Mouse (Mus musculus) forebrain, postnatal 0 days (tissue): Measurements from ENCODE around the gene Gm340. TPM values are rescaled to one million over a fixed set of nuclear protein-coding genes. Genes with fewer than 3 reads are reported as not detected.

Source experiments
- ATAC-seq: fragments of 200-750 bp; cut with Nextera tagmentation; 2 replicates; pipeline ENCODE4 v1.8.0; 2017; ENCODE audit warnings: mild to moderate bottlenecking, moderate library complexity
- DNase-seq: peaks from one replicate; pipeline ENCODE4 v3.0.0-alpha.2; 2015
- H3K27ac ChIP-seq: fragments of 300-500 bp; sonication (generic); 2 replicates; pipeline ENCODE4 v1.5.1; 2014; ENCODE audit warnings: low read depth, mild to moderate bottlenecking, antibody characterized with exemption, low read length, moderate library complexity, mixed read lengths
- H3K27me3 ChIP-seq: fragments of 300-500 bp; sonication (generic); 2 replicates; pipeline ENCODE4 v1.6.1; 2014; ENCODE audit warnings: mild to moderate bottlenecking, low read length, mixed read lengths; ENCODE audit not compliant: insufficient read depth
- H3K36me3 ChIP-seq: fragments of 300-500 bp; sonication (generic); 2 replicates; pipeline ENCODE4 v1.6.1; 2014; ENCODE audit warnings: mild to moderate bottlenecking, moderate library complexity; ENCODE audit not compliant: insufficient read depth
- H3K4me1 ChIP-seq: fragments of 300-500 bp; sonication (generic); 2 replicates; pipeline ENCODE4 v1.6.1; 2014; ENCODE audit warnings: antibody characterized with exemption; ENCODE audit not compliant: insufficient read depth
- H3K4me2 ChIP-seq: fragments of 300-500 bp; sonication (generic); 2 replicates; pipeline ENCODE4 v1.6.1; 2014; ENCODE audit warnings: low read depth, mild to moderate bottlenecking, moderate library complexity
- H3K4me3 ChIP-seq: fragments of 300-500 bp; sonication (generic); 2 replicates; pipeline ENCODE4 v1.5.1; 2014; ENCODE audit warnings: low read depth, low read length, mixed read lengths
- H3K9ac ChIP-seq: fragments of 300-500 bp; sonication (generic); 2 replicates; pipeline ENCODE4 v1.6.1; 2014; ENCODE audit warnings: mild to moderate bottlenecking
- H3K9me3 ChIP-seq: fragments of 300-500 bp; sonication (generic); 2 replicates; pipeline ENCODE4 v1.6.1; 2016; ENCODE audit warnings: low read length
- CTCF ChIP-seq: sonication (generic); IDR thresholded peaks from 2 replicates; pipeline ENCODE4 v1.5.1; 2016; ENCODE audit warnings: antibody characterized with exemption, control low read depth, low read depth
- WGBS: fragments of 180-500 bp; shearing (Covaris S2); extraction: QIAGEN DNeasy Blood & Tissue Kit; methylation state at CpG from one replicate; pipeline ENCODE4 v1.1.7; 2014; 5-methylcytosine and 5-hydroxymethylcytosine counted together
- polyA plus RNA-seq: library from polyadenylated mRNA; unstranded; fragments of >200 nt; fragmentation: Nextera tagmentation; extraction: Ambion mirVana; gene quantifications from 2 replicates; pipeline ENCODE4 v1.2.1, GENCODE M21; 2015
- total RNA-seq: library from RNA; depleted of rRNA; stranded (reverse); fragments of >200 nt; gene quantifications from 2 replicates; pipeline ENCODE4 v1.2.3, GENCODE M21; 2014; rRNA removed

The Gm340 gene
- total RNA-seq (6.8 and 7.6 TPM in 2 replicates), polyA plus RNA-seq (1.2 and 1.7 TPM in 2 replicates)

- H3K36me3 ChIP-seq, result peaks cover 41% of the 10 kb centered on the region
- no peak within 1 kb of the TSS for H3K9ac ChIP-seq
- H3K27ac ChIP-seq, result no peak within 1 kb of the TSS
- no peaks in the 10 kb centered on the region for H3K27me3 ChIP-seq
- WGBS, result 94% methylated on average over 23 of the region's 23 CpGs
- no peaks in the 10 kb centered on the region for H3K9me3 ChIP-seq
- TF ChIP-seq CTCF, result no peak
- DNase-seq, result no peak
- no peak for ATAC-seq
- no peak within 1 kb of the TSS for H3K4me3 ChIP-seq
- no peak within 1 kb of the TSS for H3K4me2 ChIP-seq
- no peaks in the 10 kb centered on the region for H3K4me1 ChIP-seq
These were observed at the start of gene Gm340 for GRCm38 (mm10) chr19:41581706-41582420. Gene Gm340, plus strand, starts transcription at chr19:41582370.

- Histone ChIP-seq H3K9ac (no peak overlapping the region), H3K4me3 (no peak overlapping the region), H3K36me3 (no peaks in the 10 kb centered on the region), H3K4me1 (no peaks in the 10 kb centered on the region), H3K9me3 (no peaks in the 10 kb centered on the region), H3K27me3 (no peaks in the 10 kb centered on the region), H3K27ac (no peak overlapping the region), H3K4me2 (no peak overlapping the region)
- WGBS, result 94% methylated on average over 3 of the region's 3 CpGs
- ATAC-seq, result no peak
- no peak for DNase-seq
- no peak for TF ChIP-seq CTCF
These were observed 48.1 kb upstream of the Gm340 start for GRCm38 (mm10) chr19:41534021-41534420.

GRCm38 (mm10) chr19:41556981-41557380 is 25.2 kb upstream of the Gm340 start:
- no peaks in the 10 kb centered on the region for H3K27me3 ChIP-seq
- peaks cover 33% of the 10 kb centered on the region for H3K36me3 ChIP-seq
- H3K4me3 ChIP-seq, result no peak overlapping the region
- no peaks in the 10 kb centered on the region for H3K9me3 ChIP-seq
- H3K4me1 ChIP-seq, result no peaks in the 10 kb centered on the region
- DNase-seq (no peak), ATAC-seq (no peak)
- 86% methylated on average over 4 of the region's 4 CpGs for WGBS
- no peak overlapping the region for H3K27ac ChIP-seq
- no peak overlapping the region for H3K4me2 ChIP-seq
- no peak overlapping the region for H3K9ac ChIP-seq
- TF ChIP-seq CTCF, result no peak

GRCm38 (mm10) chr19:41557491-41557890 is 24.7 kb upstream of the Gm340 start:
- WGBS, result 75% methylated on average over 4 of the region's 4 CpGs

GRCm38 (mm10) chr19:41558891-41559486 is 23.2 kb upstream of the Gm340 start:
- WGBS, result 81% methylated on average over 9 of the region's 9 CpGs
- Histone ChIP-seq H3K9ac (no peak overlapping the region), H3K27me3 (no peaks in the 10 kb centered on the region), H3K4me3 (no peak overlapping the region), H3K9me3 (no peaks in the 10 kb centered on the region), H3K4me1 (no peaks in the 10 kb centered on the region), H3K36me3 (peaks cover 33% of the 10 kb centered on the region), H3K27ac (no peak overlapping the region), H3K4me2 (no peak overlapping the region)
- TF ChIP-seq CTCF, result no peak
- DNase-seq, result no peak
- no peak for ATAC-seq

More at GRCm38 (mm10) chr19:41557491-41557890, 24.7 kb upstream of the Gm340 start:
- Histone ChIP-seq H3K36me3 (peaks cover 33% of the 10 kb centered on the region), H3K9me3 (no peaks in the 10 kb centered on the region), H3K9ac (no peak overlapping the region), H3K4me2 (no peak overlapping the region), H3K4me1 (no peaks in the 10 kb centered on the region), H3K27ac (no peak overlapping the region), H3K27me3 (no peaks in the 10 kb centered on the region), H3K4me3 (no peak overlapping the region)
- ATAC-seq (no peak), DNase-seq (no peak)
- TF ChIP-seq CTCF, result no peak

- Histone ChIP-seq H3K9ac (no peak overlapping the region), H3K36me3 (peaks cover 29% of the 10 kb centered on the region), H3K27me3 (no peaks in the 10 kb centered on the region), H3K4me2 (no peak overlapping the region), H3K9me3 (no peaks in the 10 kb centered on the region), H3K4me1 (no peaks in the 10 kb centered on the region), H3K27ac (no peak overlapping the region), H3K4me3 (no peak overlapping the region)
- DNase-seq, result no peak
- TF ChIP-seq CTCF, result no peak
- ATAC-seq, result no peak
- 97% methylated on average over 3 of the region's 3 CpGs for WGBS
These were observed 21.3 kb upstream of the Gm340 start for GRCm38 (mm10) chr19:41560856-41561255.

GRCm38 (mm10) chr19:41568791-41569190 is 13.4 kb upstream of the Gm340 start:
- no peak for ATAC-seq
- Histone ChIP-seq H3K27ac (no peak overlapping the region), H3K4me1 (no peaks in the 10 kb centered on the region), H3K27me3 (no peaks in the 10 kb centered on the region), H3K4me2 (no peak overlapping the region), H3K36me3 (no peaks in the 10 kb centered on the region), H3K9ac (no peak overlapping the region), H3K9me3 (no peaks in the 10 kb centered on the region), H3K4me3 (no peak overlapping the region)
- 67% methylated on average over 2 of the region's 2 CpGs for WGBS
- no peak for TF ChIP-seq CTCF
- no peak for DNase-seq
